Mouse (Mus musculus) MEL (cell line): ENCODE data around the gene Prrt3. TPM values are rescaled to one million over a fixed set of nuclear protein-coding genes. Genes with fewer than 3 reads are reported as not detected.

ENCODE experiments used
- DNase-seq: peaks from one replicate; pipeline ENCODE4 v3.0.0; 2011; ENCODE audit warnings: low read depth, low spot score
- H3K27ac ChIP-seq: 2 replicates; pipeline ENCODE4 v1.5.1; 2012; ENCODE audit warnings: low read depth, mild to moderate bottlenecking, control low read depth, low read length, moderate library complexity; ENCODE audit not compliant: control insufficient read depth
- H3K27me3 ChIP-seq, 2 experiments: fragments of 150-350 bp in 1 of 2; sonication (generic) in 1 of 2; 2 replicates each; pipeline ENCODE4 v1.6.1; 2012; ENCODE audit warnings: low read length in 2 of 2, mild to moderate bottlenecking in 2 of 2, improper control_type of control experiment in 1 of 2, moderate library complexity in 1 of 2; ENCODE audit not compliant: insufficient read depth in 2 of 2, control insufficient read depth in 1 of 2
- H3K36me3 ChIP-seq, 2 experiments: 2 replicates each; pipeline ENCODE4 v1.6.1; 2012 to 2014; ENCODE audit warnings: low read length in 2 of 2, improper control_type of control experiment in 1 of 2, inconsistent platforms in 1 of 2, mild to moderate bottlenecking in 1 of 2; ENCODE audit not compliant: insufficient read depth in 2 of 2, control insufficient read depth in 1 of 2
- H3K4me1 ChIP-seq, 2 experiments: fragments of 150-350 bp in 1 of 2; sonication (generic) in 1 of 2; 2 replicates each; pipeline ENCODE4 v1.6.1; 2012; ENCODE audit warnings: low read length in 2 of 2, improper control_type of control experiment in 1 of 2, mild to moderate bottlenecking in 1 of 2; ENCODE audit not compliant: insufficient read depth in 2 of 2, control insufficient read depth in 1 of 2
- H3K4me3 ChIP-seq, 2 experiments: fragments of 150-350 bp in 1 of 2; sonication (generic) in 1 of 2; 2 replicates each; pipeline ENCODE4 v1.5.1; 2012; ENCODE audit warnings: low read depth in 2 of 2, low read length in 2 of 2, mild to moderate bottlenecking in 2 of 2, moderate library complexity in 2 of 2, control low read depth in 1 of 2, improper control_type of control experiment in 1 of 2; ENCODE audit not compliant: control insufficient read depth in 1 of 2, insufficient read depth in 1 of 2
- H3K79me2 ChIP-seq: 2 replicates; pipeline ENCODE4 v1.6.1; 2012; ENCODE audit warnings: mild to moderate bottlenecking, low read length, moderate library complexity; ENCODE audit not compliant: control insufficient read depth, poor library complexity, insufficient read depth
- H3K9ac ChIP-seq: 2 replicates; pipeline ENCODE4 v1.6.1; 2012; ENCODE audit warnings: low read depth, mild to moderate bottlenecking, control low read depth, low read length, moderate library complexity; ENCODE audit not compliant: control insufficient read depth, poor library complexity, severe bottlenecking
- H3K9me3 ChIP-seq: fragments of 150-350 bp; sonication (generic); replicated peaks from 2 replicates; pipeline ENCODE4 v1.6.1; 2012; ENCODE audit warnings: mild to moderate bottlenecking, low read length, improper control_type of control experiment, moderate library complexity; ENCODE audit not compliant: insufficient read depth
- EP300 ChIP-seq, 2 experiments: IDR thresholded peaks; 2 replicates each; pipeline ENCODE4 v1.6.1; 2011; ENCODE audit warnings: improper control_type of control experiment in 2 of 2, low read length in 2 of 2, low read depth in 1 of 2, mild to moderate bottlenecking in 1 of 2
- GATA1 ChIP-seq: IDR thresholded peaks from 2 replicates; pipeline ENCODE4 v1.6.1; 2011; ENCODE audit warnings: low read depth, low read length, improper control_type of control experiment
- JUND ChIP-seq: IDR thresholded peaks from 2 replicates; pipeline ENCODE4 v1.6.1; 2011; ENCODE audit warnings: low read depth, mild to moderate bottlenecking, improper control_type of control experiment, low read length
- KAT2A ChIP-seq: conservative IDR thresholded peaks from 2 replicates; pipeline ENCODE4 v1.6.1; 2012; ENCODE audit warnings: low read depth, low read length, improper control_type of control experiment, inconsistent platforms
- MEF2A ChIP-seq: IDR thresholded peaks from 2 replicates; pipeline ENCODE4 v1.6.1; 2014; ENCODE audit warnings: low read depth, mild to moderate bottlenecking, inconsistent platforms, low read length, improper control_type of control experiment; ENCODE audit not compliant: poor library complexity, insufficient replicate concordance, severe bottlenecking; ENCODE audit errors: extremely low read depth
- MYB ChIP-seq: IDR thresholded peaks from 2 replicates; pipeline ENCODE4 v1.6.1; 2011; ENCODE audit warnings: mild to moderate bottlenecking, low read depth, low read length, improper control_type of control experiment
- MYC ChIP-seq: IDR thresholded peaks from 2 replicates; pipeline ENCODE4 v1.6.1; 2011; ENCODE audit warnings: low read depth, mild to moderate bottlenecking, low read length, improper control_type of control experiment, moderate library complexity
- POLR2A ChIP-seq, 2 experiments: IDR thresholded peaks; 2 replicates each; pipeline ENCODE4 v1.6.1; 2011 to 2012; ENCODE audit warnings: low read length in 2 of 2, mild to moderate bottlenecking in 2 of 2, control low read depth in 1 of 2, improper control_type of control experiment in 1 of 2, low read depth in 1 of 2, moderate library complexity in 1 of 2; ENCODE audit not compliant: control insufficient read depth in 1 of 2, insufficient read depth in 1 of 2, poor library complexity in 1 of 2
- RAD21 ChIP-seq: IDR thresholded peaks from 2 replicates; pipeline ENCODE4 v1.6.1; 2011; ENCODE audit warnings: mild to moderate bottlenecking, low read depth, low read length, improper control_type of control experiment
- SIN3A ChIP-seq: IDR thresholded peaks from 2 replicates; pipeline ENCODE4 v1.6.1; 2012; ENCODE audit warnings: low read length, improper control_type of control experiment, inconsistent platforms
- SMC3 ChIP-seq: IDR thresholded peaks from 2 replicates; pipeline ENCODE4 v1.6.1; 2011; ENCODE audit warnings: low read depth, low read length, improper control_type of control experiment
- TCF12 ChIP-seq: IDR thresholded peaks from 2 replicates; pipeline ENCODE4 v1.6.1; 2014; ENCODE audit warnings: low read depth, mild to moderate bottlenecking, inconsistent platforms, low read length, improper control_type of control experiment, moderate library complexity
- ZC3H11A ChIP-seq: IDR thresholded peaks from 2 replicates; pipeline ENCODE4 v1.6.1; 2012; ENCODE audit warnings: low read depth, mild to moderate bottlenecking, inconsistent platforms, low read length, improper control_type of control experiment
- ZMIZ1 ChIP-seq: IDR thresholded peaks from 2 replicates; pipeline ENCODE4 v1.6.1; 2012; ENCODE audit warnings: low read depth, mild to moderate bottlenecking, inconsistent platforms, low read length, improper control_type of control experiment, moderate library complexity
- polyA plus RNA-seq, 2 experiments: library from polyadenylated mRNA; stranded (reverse) in 1 of 2; unstranded in 1 of 2; fragments of >175 nt in 1 of 2; fragments of >200 nt in 1 of 2; gene quantifications; 2 replicates each; pipeline versions ENCODE4 v1.2.1 to v1.2.4; 2012; ENCODE audit warnings: low replicate concordance in 2 of 2, low read depth in 1 of 2; ENCODE audit not compliant: insufficient read length in 2 of 2, insufficient read depth in 1 of 2, missing spikeins in 1 of 2
- total RNA-seq: library from RNA; depleted of rRNA; stranded (reverse); fragments of 300-350 nt; gene quantifications from 2 replicates; pipeline ENCODE4 v1.2.3, GENCODE M21; 2012; rRNA removed

The Prrt3 gene
- total RNA-seq (0.08 TPM in 1 of 2 replicates, not detected in the other), polyA plus RNA-seq (under 1 TPM in 1 of 2 experiments, not detected in 1; 0.10 TPM)

DNA sequence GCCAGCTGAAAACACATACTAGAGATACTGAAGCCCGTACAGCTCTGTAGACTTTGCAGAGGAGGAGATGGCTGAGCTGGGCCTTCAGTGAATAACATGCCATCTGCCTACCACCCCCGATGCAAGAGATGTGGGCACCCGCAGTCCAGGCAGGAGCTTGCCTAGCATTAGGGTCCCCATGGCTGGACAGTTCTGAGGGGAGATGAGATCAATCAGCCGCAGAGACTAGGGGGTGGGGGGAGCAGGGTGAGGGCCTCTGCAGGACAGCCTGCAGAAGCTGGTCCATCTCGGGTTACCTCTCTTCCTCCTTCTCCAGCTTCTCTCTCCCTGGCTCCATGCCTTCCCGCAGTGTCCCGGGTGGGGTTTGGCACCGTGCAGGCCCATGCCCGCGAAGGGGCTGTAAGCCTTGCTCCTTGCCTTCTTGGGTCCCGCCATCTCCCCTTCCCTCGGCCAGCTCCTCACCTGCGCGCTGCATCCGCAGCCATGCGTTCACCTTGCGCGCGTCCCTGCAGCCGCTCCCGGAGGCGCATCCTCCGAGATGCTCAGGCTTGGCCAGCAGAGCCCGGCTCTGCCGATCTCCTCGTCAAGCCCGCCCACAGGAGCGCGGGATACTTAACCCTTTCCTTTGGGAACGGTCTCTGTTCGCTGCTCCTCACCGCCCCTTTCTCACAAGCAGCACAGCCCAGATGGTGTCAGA is at the start of gene Prrt3:
Gene Prrt3, minus strand, starts transcription at position 544 of the 697 bp plus-strand sequence.
- no peak within 1 kb of the TSS for H3K9ac ChIP-seq
- DNase-seq: no peak
- no peaks in the 10 kb centered on the region for H3K79me2 ChIP-seq
- H3K36me3 ChIP-seq: peaks cover 0 to 6% of the 10 kb centered on the region in 2 experiments; a peak in 2 of 4 replicates
- TF ChIP-seq SMC3 (no peak), MYB (no peak)
- H3K9me3 ChIP-seq: no peaks in the 10 kb centered on the region
- no peaks in the 10 kb centered on the region for H3K27me3 ChIP-seq
- H3K4me3 ChIP-seq: no peak within 1 kb of the TSS
- no peak within 1 kb of the TSS for H3K27ac ChIP-seq
- peaks cover 2 to 3% of the 10 kb centered on the region in 2 experiments; a peak in 3 of 4 replicates for H3K4me1 ChIP-seq

DNA sequence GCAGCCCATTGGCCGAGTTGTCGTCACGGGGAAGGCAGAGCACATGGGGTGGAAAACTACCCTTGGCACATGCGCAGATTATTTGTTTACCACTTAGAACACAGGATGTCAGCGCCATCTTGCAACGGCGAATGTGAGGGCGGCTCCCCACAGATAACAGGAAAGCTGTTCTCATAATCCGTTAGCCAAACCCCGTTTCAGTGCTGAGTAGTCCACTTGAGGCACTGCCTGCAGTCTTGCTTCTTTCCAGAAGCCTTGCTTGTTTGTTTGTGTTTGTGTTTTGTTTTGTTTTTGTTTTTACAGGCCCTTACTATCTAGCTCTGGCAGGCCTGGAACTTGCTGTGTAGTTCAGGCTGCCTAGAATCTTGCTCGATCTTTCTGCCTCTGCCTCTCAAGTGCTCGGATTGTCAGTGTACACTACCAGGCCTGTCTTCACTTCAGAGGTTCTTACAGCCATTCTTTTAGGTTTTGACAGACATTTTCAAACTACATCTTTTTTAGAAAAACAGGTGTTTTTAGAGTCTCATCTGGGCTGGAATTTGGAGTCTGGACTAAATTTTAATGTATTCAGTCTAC is 42.3 kb upstream of the Prrt3 start:
- no peaks in the 10 kb centered on the region for H3K27me3 ChIP-seq
- TF ChIP-seq MYC: no peak
- no peak for TF ChIP-seq TCF12
- TF ChIP-seq MEF2A: no peak
- TF ChIP-seq KAT2A: no peak
- TF ChIP-seq EP300 (IDR thresholded peaks at IDR 0.05; ENCODE audit: low read depth in 1 of 2, low read length in 2 of 2): no peak
- TF ChIP-seq SIN3A: no peak
- no peak for TF ChIP-seq GATA1
- no peak for TF ChIP-seq ZMIZ1
- TF ChIP-seq JUND: no peak
- TF ChIP-seq POLR2A (IDR thresholded peaks at IDR 0.05; ENCODE audit: control insufficient read depth in 1 of 2, insufficient read depth in 1 of 2, low read depth in 1 of 2, low read length in 2 of 2, poor library complexity in 1 of 2): no peak
- no peak for TF ChIP-seq RAD21
- TF ChIP-seq ZC3H11A: no peak
- no peak overlapping the region for H3K9ac ChIP-seq
- H3K27ac ChIP-seq: no peak overlapping the region
- no peak overlapping the region for H3K4me3 ChIP-seq
- no peaks in the 10 kb centered on the region for H3K4me1 ChIP-seq
- H3K79me2 ChIP-seq: no peaks in the 10 kb centered on the region
- H3K9me3 ChIP-seq: no peaks in the 10 kb centered on the region
- no peak for DNase-seq
- peaks cover 0 to 6% of the 10 kb centered on the region in 2 experiments; a peak in 2 of 4 replicates for H3K36me3 ChIP-seq
